Mouse (Mus musculus): ENCODE results near the gene Acsbg1.

The Acsbg1 gene

GRCm38 (mm10) chr9:54668455-54668854 is 6.8 kb upstream of the Acsbg1 start:
- DNase-seq: no peak

- no peak for DNase-seq
Measured at GRCm38 (mm10) chr9:54666116-54666515, 4.4 kb upstream of the Acsbg1 start.

DNA sequence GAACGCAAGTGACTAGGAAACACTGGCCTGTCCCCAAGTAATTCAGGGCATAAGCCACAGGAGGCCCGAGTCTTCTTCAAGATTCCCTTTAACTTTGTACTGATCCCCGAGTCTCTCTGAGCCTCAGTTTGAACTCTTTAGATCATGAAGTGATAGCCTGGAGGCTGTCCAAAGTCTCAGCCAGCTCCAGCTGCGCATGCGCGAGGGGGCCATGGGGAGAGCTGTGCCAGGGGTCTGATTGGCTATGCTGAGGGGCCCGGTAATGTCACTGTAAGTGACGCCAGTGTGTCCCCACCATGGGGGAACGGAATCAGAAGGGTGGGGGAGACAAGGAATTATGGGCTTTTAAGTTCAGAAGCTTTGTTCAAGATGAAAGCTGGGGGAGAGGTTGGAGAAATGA is 2.7 kb upstream of the Acsbg1 start:
- no peak for DNase-seq

GRCm38 (mm10) chr9:54658773-54659172 is 2.9 kb downstream of the Acsbg1 start:
- no peak for DNase-seq

- DNase-seq: peak; percentile 50
Measured at GRCm38 (mm10) chr9:54656402-54656801, 5.3 kb downstream of the Acsbg1 start.

DNA sequence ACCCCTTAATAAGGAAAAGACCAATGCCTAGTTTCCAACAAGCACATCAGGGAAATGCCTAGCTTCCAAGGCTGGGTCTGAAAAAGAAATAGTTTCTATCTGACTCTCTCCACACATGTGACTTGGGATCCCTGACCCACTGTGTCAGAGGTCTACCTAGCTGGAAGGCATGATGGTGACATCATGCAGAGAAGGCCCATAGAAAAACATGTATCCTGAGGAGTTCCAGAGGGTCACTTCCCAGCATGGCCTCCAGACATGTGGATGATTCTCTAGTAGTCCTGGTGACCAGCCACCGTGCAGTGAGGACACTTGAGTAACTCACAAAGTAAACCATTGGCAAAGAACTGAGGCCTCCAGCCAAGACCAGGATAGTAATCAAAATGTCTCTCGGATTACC is 5.8 kb downstream of the Acsbg1 start:
- DNase-seq: no peak

- DNase-seq: no peak
Measured at GRCm38 (mm10) chr9:54652778-54653177, 8.9 kb downstream of the Acsbg1 start.

DNA sequence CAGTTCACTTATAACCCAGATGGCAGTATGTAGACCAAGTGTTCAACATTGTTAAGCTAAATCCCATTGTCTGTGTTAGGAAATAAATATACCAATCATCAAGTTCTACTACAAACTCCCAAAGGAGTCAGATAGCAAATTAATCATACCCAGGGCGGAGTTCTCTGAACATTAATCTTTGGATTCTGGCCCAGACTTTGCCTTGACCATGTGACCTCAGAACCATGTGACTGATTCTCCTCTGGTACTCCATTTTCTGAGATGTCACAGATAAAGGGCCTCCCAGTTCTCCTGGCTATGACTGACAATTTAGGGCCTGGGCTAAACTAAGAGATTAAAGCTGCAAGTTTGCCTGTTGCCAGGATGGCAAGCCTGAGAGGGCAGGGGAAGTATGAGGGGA is 12.3 kb downstream of the Acsbg1 start:
- no peak for DNase-seq

DNA sequence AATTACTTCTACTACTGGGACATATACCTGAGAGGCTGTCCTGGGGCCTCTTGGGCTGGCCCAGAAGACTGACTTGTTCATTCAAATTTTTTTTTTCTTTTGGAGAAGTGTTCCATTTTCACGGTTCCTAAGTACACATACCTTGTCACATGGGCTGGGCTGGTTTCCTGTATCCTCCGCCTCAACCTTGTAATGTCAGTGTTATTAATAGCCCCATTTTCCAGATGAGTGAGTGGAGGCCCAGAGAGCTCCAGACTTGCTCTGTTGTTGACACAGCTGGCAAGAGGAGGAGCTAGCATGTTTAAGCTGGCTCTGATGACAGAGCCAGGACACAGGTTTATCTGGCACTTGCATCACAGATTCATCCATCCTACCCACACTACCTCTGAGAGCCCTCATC is 14.2 kb downstream of the Acsbg1 start:
- DNase-seq: no peak

DNA sequence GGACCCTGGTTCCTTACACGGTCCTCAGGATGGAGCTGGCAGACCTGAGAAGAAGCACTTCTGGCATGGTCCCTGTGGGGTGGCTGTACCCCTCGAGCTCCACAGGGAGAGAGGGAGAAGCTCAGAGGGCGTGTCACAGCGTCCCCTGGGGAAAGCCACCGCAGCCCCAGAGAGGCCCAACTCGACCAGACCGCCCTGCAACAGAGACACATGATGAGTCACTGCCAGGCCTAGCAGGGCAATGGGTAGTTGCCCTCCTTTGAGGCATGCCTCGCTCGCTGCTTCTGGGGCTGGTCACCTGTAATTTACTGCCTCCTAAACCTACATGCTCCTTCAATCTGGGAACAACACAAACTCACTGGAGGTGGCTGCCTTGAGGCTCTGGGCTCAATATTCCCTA is 15.4 kb downstream of the Acsbg1 start:
- DNase-seq: no peak

DNA sequence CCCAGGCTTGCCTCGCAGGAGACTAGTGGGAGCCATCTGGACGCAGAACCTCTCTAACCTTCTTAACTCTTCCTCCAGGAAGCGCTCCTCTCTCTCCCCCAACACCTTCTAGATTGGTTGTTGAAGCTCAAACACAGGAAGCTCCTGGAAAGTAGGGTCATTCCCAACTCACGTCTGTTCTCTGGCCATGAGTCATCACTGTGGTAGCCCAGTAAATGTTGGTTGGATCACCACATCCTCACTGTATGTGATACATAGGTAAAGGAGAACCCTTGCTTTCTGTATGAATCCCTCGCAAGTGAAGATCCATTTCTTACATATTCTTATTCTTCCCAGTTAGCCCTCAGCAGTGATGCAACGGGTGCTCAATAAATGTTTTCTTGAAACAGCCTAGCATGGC is 16.1 kb downstream of the Acsbg1 start:
- no peak for DNase-seq

DNA sequence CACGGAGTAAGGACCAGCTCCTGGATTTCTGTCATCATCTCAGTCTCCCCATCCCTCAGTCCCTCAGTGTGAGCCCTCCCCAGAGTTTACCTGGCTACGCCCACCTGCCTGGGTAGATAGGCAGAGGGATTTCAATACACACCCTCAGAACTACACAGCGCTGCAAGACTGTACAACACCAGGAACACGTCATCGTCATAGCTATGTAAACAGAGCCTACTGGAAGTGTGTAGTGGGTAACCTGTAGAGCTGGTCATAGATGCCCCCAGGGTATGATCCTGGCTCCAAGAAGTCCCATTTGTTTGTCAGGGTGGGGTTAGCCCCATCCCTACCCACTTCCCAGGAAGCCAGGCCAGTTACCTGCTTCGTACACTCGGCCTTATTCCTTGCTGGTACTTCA is 18.5 kb downstream of the Acsbg1 start:
- no peak for DNase-seq

GRCm38 (mm10) chr9:54642556-54642955 is 19.1 kb downstream of the Acsbg1 start:
- DNase-seq: peak; percentile 30

- DNase-seq: no peak
Measured at GRCm38 (mm10) chr9:54642149-54642548, 19.5 kb downstream of the Acsbg1 start.

- DNase-seq: no peak
Measured at GRCm38 (mm10) chr9:54641548-54641947, 20.1 kb downstream of the Acsbg1 start.

GRCm38 (mm10) chr9:54639192-54639591 is 22.5 kb downstream of the Acsbg1 start:
- DNase-seq: no peak

GRCm38 (mm10) chr9:54637510-54638314 is 24.0 kb downstream of the Acsbg1 start:
- DNase-seq: no peak

DNA sequence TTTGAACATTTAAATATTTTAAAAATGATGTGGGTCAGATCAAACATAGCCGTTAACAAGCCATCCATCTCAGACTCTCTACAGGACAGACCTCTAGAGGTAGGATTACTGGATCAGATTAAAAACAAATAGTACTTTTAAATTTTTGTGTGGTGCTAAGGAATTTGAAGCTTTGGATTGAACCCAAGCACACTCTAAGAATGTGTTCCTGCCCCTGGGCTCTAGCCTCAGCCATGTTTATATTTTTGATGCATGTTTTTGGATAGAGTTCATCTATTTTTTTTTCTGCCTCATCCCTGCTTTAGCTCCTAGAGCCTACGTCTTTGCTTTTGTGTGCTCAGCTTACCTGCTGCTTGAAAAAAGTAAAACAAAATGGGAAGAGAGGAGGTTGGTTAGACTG is 28.3 kb downstream of the Acsbg1 start:
- no peak for DNase-seq

DNA sequence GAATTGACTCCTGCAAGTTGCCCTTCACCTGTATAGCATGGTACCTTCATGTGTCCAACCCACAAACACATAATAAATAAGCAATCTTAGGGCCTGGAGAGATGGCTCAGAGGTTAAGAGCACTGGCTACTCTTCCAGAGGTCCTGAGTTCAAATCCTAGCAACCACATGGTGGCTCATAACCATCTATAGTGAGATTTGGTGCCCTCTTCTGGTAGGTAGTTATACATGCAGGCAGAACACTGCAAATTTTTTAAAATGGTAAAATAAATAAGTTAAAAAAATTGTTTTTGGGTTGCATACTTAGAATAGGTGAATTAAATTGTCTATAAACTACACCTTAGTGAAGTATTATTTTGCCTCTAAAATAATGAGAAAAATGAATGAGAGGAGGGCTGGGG is 30.8 kb downstream of the Acsbg1 start:
- no peak for DNase-seq

GRCm38 (mm10) chr9:54629613-54630261 is 31.9 kb downstream of the Acsbg1 start:
- peak; percentile 8 for DNase-seq

DNA sequence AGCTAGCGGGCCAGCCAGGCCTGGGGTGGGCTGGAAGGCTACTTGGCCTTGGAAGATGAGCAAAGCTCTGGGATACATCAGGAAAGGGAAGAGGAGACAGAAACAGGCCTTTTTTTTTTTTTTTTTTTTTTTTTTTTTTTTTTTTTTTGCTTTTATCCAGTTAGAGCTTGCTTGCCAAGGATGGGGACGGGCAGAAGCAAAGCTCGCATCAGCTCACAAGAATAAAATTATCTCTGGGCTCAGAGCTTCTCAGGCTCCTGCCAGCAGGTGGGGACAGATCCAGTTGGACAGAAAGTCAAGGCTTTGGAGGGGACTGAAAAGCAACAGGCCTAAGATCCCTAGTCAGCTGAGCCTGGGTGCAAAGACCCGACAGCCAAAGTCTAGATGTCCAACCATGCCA is 32.9 kb downstream of the Acsbg1 start:
- no peak for DNase-seq

GRCm38 (mm10) chr9:54627240-54627639 is 34.4 kb downstream of the Acsbg1 start:
- no peak for DNase-seq

- peak; percentile 52 for DNase-seq
Measured at GRCm38 (mm10) chr9:54614182-54614850, 47.4 kb downstream of the Acsbg1 start.

DNA sequence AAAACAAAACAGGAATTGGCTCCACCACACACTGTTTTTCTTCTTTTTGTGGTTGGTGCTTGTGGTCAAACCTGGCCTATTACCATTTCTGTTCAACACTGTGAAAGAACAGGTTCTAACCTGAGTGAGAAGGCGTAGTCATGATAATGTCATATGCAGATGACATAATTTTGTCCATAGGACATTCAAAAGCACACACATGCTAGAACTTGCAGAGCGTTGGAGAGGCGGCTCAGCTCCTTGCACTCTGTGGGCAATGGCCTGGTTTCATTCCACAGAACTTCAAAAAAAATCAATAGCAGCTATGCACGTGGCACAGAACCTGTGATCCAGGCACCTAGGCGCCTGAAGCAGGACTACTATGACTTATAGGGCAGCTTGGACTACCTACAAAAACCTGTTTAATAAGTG is 48.9 kb downstream of the Acsbg1 start:
- DNase-seq: no peak
